Mouse (Mus musculus) brain, embryonic 14.5 days (tissue): ENCODE data around the gene Med27.

ENCODE experiments used
- CTCF ChIP-seq: fragments of 200-500 bp; IDR thresholded peaks from 2 replicates; pipeline ENCODE4 v1.5.1; 2012; ENCODE audit warnings: inconsistent platforms, mild to moderate bottlenecking, moderate library complexity, borderline replicate concordance; ENCODE audit not compliant: insufficient read depth, insufficient read length; ENCODE audit errors: extremely low read depth
- POLR2A ChIP-seq: fragments of 200-500 bp; IDR thresholded peaks from 2 replicates; pipeline ENCODE4 v1.6.1; 2012; ENCODE audit warnings: mild to moderate bottlenecking, inconsistent platforms, borderline replicate concordance; ENCODE audit not compliant: poor library complexity, insufficient read depth, insufficient read length, severe bottlenecking; ENCODE audit errors: extremely low read depth

GRCm38 (mm10) chr2:29410884-29411283 is 64.3 kb downstream of the Med27 start:
- TF ChIP-seq CTCF: no peak
- TF ChIP-seq POLR2A: no peak
